Mouse (Mus musculus) ES-E14 (cell line): ENCODE results near the gene Ddx43.

Source experiments
- CHD2 ChIP-seq: IDR thresholded peaks from 2 replicates; pipeline ENCODE4 v1.6.1; 2014; ENCODE audit warnings: mild to moderate bottlenecking, low read depth, low read length, inconsistent platforms
- MAFK ChIP-seq: IDR thresholded peaks from 2 replicates; pipeline ENCODE4 v1.6.1; 2014; ENCODE audit warnings: mild to moderate bottlenecking, low read depth, low read length, inconsistent platforms; ENCODE audit not compliant: insufficient read depth
- ZC3H11A ChIP-seq: IDR thresholded peaks from 2 replicates; pipeline ENCODE4 v1.6.1; 2012; ENCODE audit warnings: low read depth, mild to moderate bottlenecking, inconsistent platforms, low read length, borderline replicate concordance
- ZNF384 ChIP-seq: IDR thresholded peaks from 2 replicates; pipeline ENCODE4 v1.6.1; 2012; ENCODE audit warnings: low read depth, low read length, inconsistent platforms

- no peak for TF ChIP-seq MAFK
- TF ChIP-seq ZC3H11A, result no peak
- TF ChIP-seq CHD2, result no peak
- no peak for TF ChIP-seq ZNF384
Measured at GRCm38 (mm10) chr9:78371441-78371840, 24.1 kb upstream of the Ddx43 start.
